Mouse (Mus musculus) neural tube, embryonic 13.5 days (tissue): ENCODE results near the gene Enho. TPM values are rescaled to one million over a fixed set of nuclear protein-coding genes. Genes with fewer than 3 reads are reported as not detected.

Experiments
- ATAC-seq: fragments of 200-750 bp; cut with Nextera tagmentation; 2 replicates; pipeline ENCODE4 v1.8.0; 2017; ENCODE audit warnings: low read depth, mild to moderate bottlenecking, moderate TSS enrichment, moderate library complexity
- H3K27ac ChIP-seq: fragments of 300-500 bp; sonication (generic); replicated peaks from 2 replicates; pipeline ENCODE4 v1.5.1; 2015; ENCODE audit warnings: moderate library complexity, mild to moderate bottlenecking, inconsistent platforms
- H3K27me3 ChIP-seq: fragments of 300-500 bp; sonication (generic); 2 replicates; pipeline ENCODE4 v1.6.1; 2015; ENCODE audit warnings: mild to moderate bottlenecking, inconsistent platforms
- H3K36me3 ChIP-seq: fragments of 300-500 bp; sonication (generic); 2 replicates; pipeline ENCODE4 v1.6.1; 2015; ENCODE audit warnings: mild to moderate bottlenecking, inconsistent platforms
- H3K4me1 ChIP-seq: fragments of 300-500 bp; sonication (generic); replicated peaks from 2 replicates; pipeline ENCODE4 v1.6.1; 2015; ENCODE audit warnings: inconsistent platforms
- H3K4me2 ChIP-seq: fragments of 300-500 bp; sonication (generic); 2 replicates; pipeline ENCODE4 v1.6.1; 2015; ENCODE audit warnings: inconsistent platforms, mild to moderate bottlenecking, moderate library complexity
- H3K4me3 ChIP-seq: fragments of 300-500 bp; sonication (generic); 2 replicates; pipeline ENCODE4 v1.5.1; 2015; ENCODE audit warnings: mild to moderate bottlenecking, inconsistent platforms
- H3K9ac ChIP-seq: fragments of 300-500 bp; sonication (generic); 2 replicates; pipeline ENCODE4 v1.6.1; 2015; ENCODE audit warnings: moderate library complexity, mild to moderate bottlenecking, inconsistent platforms
- H3K9me3 ChIP-seq: fragments of 300-500 bp; sonication (generic); 2 replicates; pipeline ENCODE4 v1.6.1; 2016; ENCODE audit warnings: inconsistent platforms
- WGBS: fragments of 180-500 bp; shearing (Covaris S2); methylation state at CpG from one replicate; pipeline ENCODE4 v1.1.7; 2015; 5-methylcytosine and 5-hydroxymethylcytosine counted together
- polyA plus RNA-seq: library from polyadenylated mRNA; unstranded; fragments of >200 nt; fragmentation: Nextera tagmentation; extraction: Ambion mirVana; gene quantifications from 2 replicates; pipeline ENCODE4 v1.2.1, GENCODE M21; 2015

The Enho gene
- polyA plus RNA-seq, 1 experiment from 2014 or later = 81.9 TPM

DNA sequence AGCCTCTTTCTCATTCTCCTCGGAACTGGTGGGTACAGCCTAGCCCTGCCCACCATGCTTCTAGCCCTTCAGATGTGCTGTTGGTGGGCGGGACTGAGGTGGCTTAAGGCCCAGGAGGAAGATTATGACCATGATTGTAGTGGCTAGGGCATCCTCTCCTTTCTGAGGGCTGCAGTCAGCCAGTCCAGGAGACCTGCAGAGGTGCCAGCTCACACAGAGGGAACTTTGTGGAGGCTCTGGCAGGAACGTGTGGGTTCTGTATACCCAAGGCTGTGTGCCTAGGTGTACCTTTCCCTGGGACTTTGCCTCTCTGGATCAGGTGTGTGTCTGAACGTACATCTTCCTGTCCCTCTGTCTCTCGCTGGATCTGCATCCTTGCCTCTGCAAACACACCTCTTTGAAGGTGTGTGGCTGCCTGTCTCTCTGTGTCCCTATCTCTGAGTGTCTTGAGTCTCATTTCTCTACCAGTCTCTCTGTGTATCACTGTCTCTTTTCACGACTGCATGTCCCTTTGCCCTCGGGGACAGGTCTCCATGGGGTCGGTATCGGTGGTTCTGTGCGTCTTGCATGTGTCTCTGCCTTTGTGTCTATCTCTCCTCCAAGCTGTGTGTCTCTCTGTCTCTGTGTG is 796 bp downstream of the Enho start:
- H3K9me3 ChIP-seq = no peaks in the 10 kb centered on the region
- H3K4me3 ChIP-seq = peak overlapping the region; percentile 73
- peak overlapping the region; percentile 93 for H3K27ac ChIP-seq
- peak overlapping the region; percentile 69 for H3K4me2 ChIP-seq
- H3K4me1 ChIP-seq = peaks cover 62% of the 10 kb centered on the region
- 4% methylated on average over 10 of the region's 10 CpGs for WGBS
- peak; percentile 21 for ATAC-seq
- peak overlapping the region; percentile 95 for H3K9ac ChIP-seq
- H3K27me3 ChIP-seq = no peaks in the 10 kb centered on the region
- H3K36me3 ChIP-seq = peaks cover 11% of the 10 kb centered on the region

DNA sequence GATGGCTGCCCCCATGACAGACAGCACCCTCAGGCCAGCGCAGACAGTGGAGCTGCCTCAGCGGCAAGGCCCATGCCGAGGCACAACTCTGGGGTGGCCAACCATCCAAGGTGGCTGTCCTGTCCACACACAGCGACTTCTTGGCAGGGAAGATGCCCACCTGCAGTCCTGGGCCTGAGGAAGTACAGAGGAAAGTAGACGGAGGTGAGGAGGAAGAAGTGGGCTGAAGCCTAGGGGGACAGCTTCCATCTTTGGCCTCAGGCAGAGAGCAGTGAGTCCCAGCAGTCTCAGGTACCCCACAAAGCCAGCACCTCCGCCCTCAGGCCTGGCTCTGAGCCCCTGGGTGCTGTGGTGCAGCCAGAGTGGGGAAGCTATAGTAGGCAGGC is 1.3 kb downstream of the Enho start:
- peaks cover 62% of the 10 kb centered on the region for H3K4me1 ChIP-seq
- H3K4me3 ChIP-seq = peak overlapping the region; percentile 73
- 78% methylated on average over 6 of the region's 6 CpGs for WGBS
- peak overlapping the region; percentile 95 for H3K9ac ChIP-seq
- H3K27ac ChIP-seq = peak overlapping the region; percentile 93
- no peaks in the 10 kb centered on the region for H3K27me3 ChIP-seq
- H3K4me2 ChIP-seq = peak overlapping the region; percentile 69
- no peaks in the 10 kb centered on the region for H3K9me3 ChIP-seq
- H3K36me3 ChIP-seq = peaks cover 11% of the 10 kb centered on the region
- no peak for ATAC-seq

DNA sequence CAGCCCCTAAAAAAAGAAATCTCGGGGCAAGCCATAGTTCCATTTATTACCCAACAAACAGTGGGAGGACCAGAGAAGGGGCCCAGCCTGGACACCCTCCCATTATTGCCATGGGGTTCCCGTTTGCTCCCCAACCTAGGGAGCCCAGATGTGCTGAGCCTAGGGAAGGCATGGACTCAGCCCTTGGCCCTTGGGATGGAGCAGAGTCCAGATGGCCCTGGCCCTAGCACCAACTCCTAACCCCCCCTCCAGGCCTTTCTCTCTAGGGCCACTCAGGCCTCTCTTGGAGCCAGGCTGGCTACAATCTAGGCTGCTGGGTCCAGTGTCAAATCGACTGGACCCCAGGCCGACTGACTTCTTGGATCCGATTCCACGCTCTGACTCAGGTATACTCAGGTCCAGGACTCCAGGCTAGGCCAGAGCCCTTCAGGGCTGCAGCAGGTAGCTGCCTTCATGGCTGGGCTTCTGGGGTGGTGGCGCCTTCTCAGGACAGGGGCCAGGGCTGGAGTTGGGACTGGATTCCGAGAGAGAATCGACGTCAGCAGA is 1.9 kb downstream of the Enho start:
- Histone ChIP-seq H3K9me3 (no peaks in the 10 kb centered on the region), H3K36me3 (peaks cover 11% of the 10 kb centered on the region), H3K27ac (no peak overlapping the region), H3K4me2 (peak overlapping the region; percentile 69), H3K4me1 (peaks cover 62% of the 10 kb centered on the region), H3K27me3 (no peaks in the 10 kb centered on the region), H3K9ac (peak overlapping the region; percentile 95), H3K4me3 (peak overlapping the region; percentile 73)
- ATAC-seq = no peak
- WGBS = 89% methylated on average over 10 of the region's 10 CpGs

DNA sequence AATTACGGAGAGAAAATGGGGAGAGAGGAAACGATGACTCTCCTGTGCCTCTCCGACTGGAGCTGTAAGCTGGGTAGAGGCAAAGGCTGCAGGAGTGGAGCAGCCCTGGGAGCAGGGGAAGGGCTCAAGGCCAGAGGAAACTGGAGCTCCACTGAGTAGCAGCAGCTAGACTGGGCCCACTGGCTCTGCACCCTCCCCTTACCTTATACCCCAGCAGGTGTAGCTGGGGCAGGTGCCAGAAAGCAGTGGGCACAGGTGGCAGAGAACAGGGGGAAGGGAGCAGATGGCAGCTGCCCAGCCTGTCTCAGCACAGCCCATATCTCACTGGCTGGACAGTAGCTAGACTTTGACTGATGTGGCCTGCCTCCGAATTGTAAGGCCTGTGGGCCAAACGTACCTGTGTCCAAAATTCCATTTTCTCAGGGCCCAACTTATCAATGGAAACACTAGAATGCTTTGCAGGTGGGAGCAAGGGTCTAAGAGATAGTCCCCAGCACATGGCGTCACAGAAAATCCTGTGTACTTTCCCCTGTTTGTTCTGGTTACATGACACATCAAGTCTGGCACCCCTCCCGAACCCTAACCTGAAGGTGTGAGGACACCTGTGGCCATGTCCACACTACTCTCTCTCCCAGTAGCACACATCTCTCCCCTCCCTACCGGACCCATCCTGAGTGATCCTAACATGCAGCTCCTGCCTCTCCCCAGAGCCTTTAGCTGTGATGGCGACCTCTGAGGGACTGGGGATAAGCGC is 3.1 kb downstream of the Enho start:
- H3K36me3 ChIP-seq = peaks cover 11% of the 10 kb centered on the region

DNA sequence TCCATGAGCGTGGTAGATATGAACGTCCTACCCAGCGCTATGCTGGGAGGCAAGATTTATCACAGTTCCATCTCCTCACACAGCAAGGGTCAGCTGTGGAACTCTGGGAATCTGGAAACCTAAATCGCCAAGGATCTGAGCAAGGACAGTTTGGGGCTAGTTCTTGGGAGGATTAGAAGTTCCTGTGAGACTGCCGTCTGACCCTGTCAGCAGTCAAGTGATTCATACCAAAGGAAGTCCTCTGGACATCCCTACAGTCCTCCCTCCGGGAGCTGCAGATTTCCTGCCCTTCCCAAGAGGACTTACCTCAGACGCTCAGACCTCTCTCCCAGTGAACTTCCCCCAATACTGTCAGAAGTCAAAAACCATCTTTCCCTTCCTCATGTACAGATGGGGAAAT is 3.8 kb downstream of the Enho start:
- Histone ChIP-seq H3K27me3 (no peaks in the 10 kb centered on the region), H3K4me3 (no peak overlapping the region), H3K4me2 (no peak overlapping the region), H3K36me3 (peaks cover 11% of the 10 kb centered on the region), H3K4me1 (peaks cover 75% of the 10 kb centered on the region), H3K9ac (0 out of 2 replicates have a peak overlapping the region, but pooled peaks have one; percentile 22), H3K27ac (peak overlapping the region; percentile 2), H3K9me3 (no peaks in the 10 kb centered on the region)
- no peak for ATAC-seq
- 35% methylated on average over 7 of the region's 7 CpGs for WGBS

More for the DNA sequence above, 3.1 kb downstream of the Enho start:
- peak overlapping the region; percentile 69; the same call in 1 of the 2 replicates for H3K4me2 ChIP-seq
- peaks cover 69% of the 10 kb centered on the region for H3K4me1 ChIP-seq
- H3K27ac ChIP-seq = peak overlapping the region; percentile 2
- WGBS = 68% methylated on average over 10 of the region's 10 CpGs
- 0 out of 2 replicates have a peak overlapping the region, but pooled peaks have one; percentile 95 for H3K9ac ChIP-seq
- H3K9me3 ChIP-seq = no peaks in the 10 kb centered on the region
- no peak for ATAC-seq
- no peaks in the 10 kb centered on the region for H3K27me3 ChIP-seq
- H3K4me3 ChIP-seq = no peak overlapping the region

DNA sequence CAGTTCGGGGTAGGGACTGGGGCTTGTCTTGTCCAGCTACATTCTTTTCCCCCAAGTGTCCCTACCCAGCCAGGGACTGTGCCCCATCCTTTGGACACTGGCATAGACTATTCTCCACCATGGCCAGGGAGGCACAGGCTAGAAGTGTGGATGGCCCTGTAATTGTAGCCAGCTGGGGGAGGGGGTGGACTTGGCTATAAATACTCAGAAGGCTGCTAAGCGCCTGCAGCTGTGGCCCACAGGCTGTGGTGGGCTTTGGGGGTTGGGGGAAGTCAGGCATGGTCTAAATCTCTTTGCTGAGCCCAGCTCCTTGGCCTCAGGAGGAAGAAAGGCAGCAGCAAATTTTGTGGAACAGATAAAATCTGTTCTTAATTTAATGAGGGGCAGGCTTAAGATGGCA is 4.2 kb downstream of the Enho start:
- Histone ChIP-seq H3K36me3 (peaks cover 11% of the 10 kb centered on the region), H3K4me2 (no peak overlapping the region), H3K9me3 (no peaks in the 10 kb centered on the region), H3K9ac (0 out of 2 replicates have a peak overlapping the region, but pooled peaks have one; percentile 22), H3K4me3 (no peak overlapping the region), H3K27me3 (no peaks in the 10 kb centered on the region), H3K27ac (peak overlapping the region; percentile 2), H3K4me1 (peaks cover 75% of the 10 kb centered on the region)
- ATAC-seq = no peak
- 50% methylated on average over 2 of the region's 2 CpGs for WGBS

DNA sequence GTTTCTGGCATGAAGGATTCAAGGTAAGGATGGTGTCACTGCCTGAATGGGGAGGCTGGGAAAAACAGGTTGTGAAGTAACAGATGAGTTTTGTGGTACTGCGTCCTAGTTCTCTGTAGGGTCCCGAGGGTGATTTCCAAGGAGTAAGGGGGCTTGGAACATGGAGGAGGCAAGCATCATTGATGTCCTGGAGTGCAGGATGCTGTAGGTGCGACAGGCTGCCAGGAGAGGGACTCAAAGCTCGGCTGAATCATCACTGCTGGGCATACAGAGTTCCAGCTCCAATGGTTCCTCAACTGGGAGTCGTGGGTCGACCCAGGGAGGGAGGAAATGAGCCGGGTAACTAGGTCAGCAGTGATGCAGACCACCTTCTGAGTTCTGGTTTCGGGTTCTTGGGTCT is 4.9 kb downstream of the Enho start:
- peaks cover 75% of the 10 kb centered on the region for H3K4me1 ChIP-seq
- no peak overlapping the region for H3K9ac ChIP-seq
- no peak overlapping the region for H3K27ac ChIP-seq
- no peaks in the 10 kb centered on the region for H3K27me3 ChIP-seq
- peaks cover 11% of the 10 kb centered on the region for H3K36me3 ChIP-seq
- WGBS = 76% methylated on average over 8 of the region's 8 CpGs
- no peak overlapping the region for H3K4me2 ChIP-seq
- no peak for ATAC-seq
- H3K9me3 ChIP-seq = no peaks in the 10 kb centered on the region
- no peak overlapping the region for H3K4me3 ChIP-seq

DNA sequence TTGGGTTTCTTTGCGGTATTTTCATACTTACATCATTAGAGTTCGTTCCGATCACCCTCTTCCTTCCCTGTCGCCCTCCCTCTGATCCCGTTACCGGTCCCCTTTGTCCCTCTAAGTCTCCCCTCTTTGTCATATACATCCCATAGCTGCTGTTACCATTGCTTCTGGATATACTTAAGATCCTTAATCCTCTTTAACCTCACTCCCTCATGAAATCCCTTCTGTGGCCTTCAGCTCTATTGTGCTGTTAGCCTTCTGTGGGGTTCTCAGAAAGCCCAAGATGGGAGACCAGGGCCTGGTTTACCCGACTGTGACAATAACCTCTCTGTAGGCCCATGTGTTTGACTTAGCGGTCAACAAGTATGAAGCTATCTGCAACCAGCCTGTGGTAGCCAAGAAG is 5.5 kb downstream of the Enho start:
- no peak for ATAC-seq
- WGBS = 93% methylated on average over 8 of the region's 8 CpGs
- Histone ChIP-seq H3K9me3 (no peaks in the 10 kb centered on the region), H3K4me2 (no peak overlapping the region), H3K4me1 (peaks cover 79% of the 10 kb centered on the region), H3K27ac (no peak overlapping the region), H3K4me3 (no peak overlapping the region), H3K9ac (no peak overlapping the region), H3K27me3 (no peaks in the 10 kb centered on the region), H3K36me3 (peaks cover 11% of the 10 kb centered on the region)

DNA sequence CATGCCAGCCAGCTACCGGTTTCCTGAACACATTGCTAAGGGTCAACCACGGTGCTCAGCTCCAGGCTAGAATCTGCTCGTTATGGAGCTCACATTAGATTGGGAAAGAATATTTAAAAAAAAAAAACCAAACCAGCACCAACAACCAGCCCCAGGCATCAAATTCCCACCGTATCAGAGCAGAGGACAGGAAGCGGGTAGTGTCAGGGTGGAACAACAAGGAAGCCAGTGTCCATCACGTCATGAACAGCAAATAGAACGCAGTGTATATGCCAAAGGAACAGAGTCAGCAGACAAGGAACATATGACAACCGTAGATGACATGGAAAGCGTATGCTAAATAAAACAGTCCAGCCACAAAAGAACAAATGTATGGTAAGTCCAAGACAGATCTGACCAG is 7.1 kb downstream of the Enho start:
- ATAC-seq = no peak
- H3K4me2 ChIP-seq = no peak overlapping the region
- H3K27ac ChIP-seq = no peak overlapping the region
- 82% methylated on average over 9 of the region's 9 CpGs for WGBS
- H3K36me3 ChIP-seq = peaks cover 11% of the 10 kb centered on the region
- H3K27me3 ChIP-seq = no peaks in the 10 kb centered on the region
- no peaks in the 10 kb centered on the region for H3K9me3 ChIP-seq
- no peak overlapping the region for H3K4me3 ChIP-seq
- H3K4me1 ChIP-seq = peaks cover 79% of the 10 kb centered on the region
- no peak overlapping the region for H3K9ac ChIP-seq

DNA sequence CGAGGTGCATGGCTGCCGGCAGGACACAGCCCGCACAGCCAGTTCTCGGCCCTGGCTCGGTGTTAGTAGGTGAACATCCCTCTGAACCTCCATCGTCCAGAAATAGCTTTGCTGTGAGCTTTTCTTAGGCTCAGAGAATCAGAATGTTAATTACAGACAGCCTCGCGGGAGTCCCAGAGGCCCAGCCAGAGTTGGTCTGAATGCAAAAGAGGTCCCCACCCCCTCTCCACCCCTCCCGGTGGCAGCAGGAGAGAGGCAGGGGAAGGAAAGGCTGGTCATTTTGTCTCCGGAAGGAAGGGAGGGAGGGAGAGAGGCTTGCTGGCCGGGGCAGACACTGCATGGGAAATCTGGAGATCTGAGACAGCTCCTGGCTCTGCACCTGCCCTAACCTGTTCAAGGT is 8.7 kb downstream of the Enho start:
- Histone ChIP-seq H3K9ac (0 out of 2 replicates have a peak overlapping the region, but pooled peaks have one; percentile 38), H3K4me1 (peaks cover 75% of the 10 kb centered on the region)
- WGBS = 3% methylated on average over 11 of the region's 11 CpGs

DNA sequence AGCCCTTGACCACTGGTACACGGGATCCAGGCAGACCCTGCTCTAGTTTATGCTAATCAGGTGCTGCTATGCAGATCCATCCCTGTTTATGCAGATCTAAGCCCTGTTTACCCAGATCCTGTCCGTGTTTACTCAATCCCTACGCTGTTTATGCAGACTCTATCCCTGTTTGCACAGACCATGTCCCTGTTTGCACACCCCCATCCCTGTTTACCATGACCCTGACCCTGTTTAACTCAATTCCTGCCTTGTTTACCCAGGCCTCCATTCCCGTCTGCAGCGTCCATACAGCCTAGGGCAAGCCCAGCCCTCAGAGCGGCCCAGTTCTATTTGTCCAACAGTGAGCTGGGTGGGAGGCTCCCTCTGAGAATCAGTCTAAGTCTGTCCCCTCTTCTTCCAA is 9.9 kb downstream of the Enho start:
- Histone ChIP-seq H3K27ac (peak overlapping the region; percentile 33; the same call in 1 of the 2 replicates), H3K4me1 (peaks cover 64% of the 10 kb centered on the region)

More for the DNA sequence above, 8.7 kb downstream of the Enho start:
- Histone ChIP-seq H3K27me3 (no peaks in the 10 kb centered on the region), H3K4me3 (no peak overlapping the region), H3K9me3 (no peaks in the 10 kb centered on the region), H3K27ac (peak overlapping the region; percentile 70), H3K4me2 (peak overlapping the region; percentile 24), H3K36me3 (no peaks in the 10 kb centered on the region)
- ATAC-seq = no peak

DNA sequence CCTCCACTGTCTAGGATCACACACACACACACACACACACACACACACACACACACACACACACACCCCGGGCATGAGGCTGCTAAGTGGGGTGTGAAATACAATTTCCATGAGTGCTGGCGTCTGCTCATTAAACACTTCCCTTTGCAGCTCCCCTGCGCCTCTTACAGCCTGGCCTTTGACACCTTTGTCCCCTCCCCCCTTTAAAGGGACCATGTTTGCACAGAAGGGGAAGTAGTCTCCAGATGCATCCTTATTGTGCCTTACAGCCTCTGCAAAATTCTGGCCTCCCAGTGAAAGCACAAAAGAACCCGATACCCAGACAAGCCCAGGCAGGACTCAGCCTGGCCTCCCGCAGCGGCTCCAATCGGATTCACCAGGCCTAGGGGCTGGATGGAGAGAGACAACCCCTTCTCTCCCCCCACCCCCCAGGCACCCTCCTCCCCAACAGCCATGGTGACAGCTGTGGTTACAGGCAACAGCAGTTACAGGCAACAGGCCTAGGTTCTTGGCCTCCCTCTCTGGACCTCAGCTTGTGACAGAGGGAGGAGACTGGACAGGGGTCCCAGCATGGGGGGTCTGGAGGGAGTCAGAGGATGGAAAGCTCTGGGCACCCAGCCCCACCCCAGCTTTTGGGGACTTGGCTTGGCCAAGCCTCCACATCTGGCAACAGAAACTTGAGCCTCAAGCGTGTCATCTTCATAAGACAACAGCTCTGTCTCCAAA is 11.8 kb downstream of the Enho start:
- H3K36me3 ChIP-seq = no peaks in the 10 kb centered on the region
- H3K27ac ChIP-seq = peak overlapping the region; percentile 78
- H3K27me3 ChIP-seq = no peaks in the 10 kb centered on the region
- peak; percentile 56 for ATAC-seq
- WGBS = 8% methylated on average over 8 of the region's 8 CpGs
- H3K4me2 ChIP-seq = no peak overlapping the region
- no peaks in the 10 kb centered on the region for H3K9me3 ChIP-seq
- no peak overlapping the region for H3K4me3 ChIP-seq
- 0 out of 2 replicates have a peak overlapping the region, but pooled peaks have one; percentile 18 for H3K9ac ChIP-seq
- peaks cover 60% of the 10 kb centered on the region for H3K4me1 ChIP-seq

More for the DNA sequence above, 9.9 kb downstream of the Enho start:
- H3K4me2 ChIP-seq = no peak overlapping the region
- H3K36me3 ChIP-seq = no peaks in the 10 kb centered on the region
- no peak for ATAC-seq
- no peak overlapping the region for H3K9ac ChIP-seq
- H3K4me3 ChIP-seq = no peak overlapping the region
- WGBS = 36% methylated on average over 6 of the region's 6 CpGs
- H3K9me3 ChIP-seq = no peaks in the 10 kb centered on the region
- H3K27me3 ChIP-seq = no peaks in the 10 kb centered on the region
